Mouse (Mus musculus): Measurements from ENCODE around the gene AC141477.1. TPM values are rescaled to one million over a fixed set of nuclear protein-coding genes. Genes with fewer than 3 reads are reported as not detected.

AC141477.1 gene
- polyA plus RNA-seq, 1 experiment: not detected

GRCm38 (mm10) chr10:76447406-76448229 lies 7.4 kb upstream of the AC141477.1 start:
- H3ac ChIP-seq (ENCODE audit: control insufficient read depth, insufficient read length): no peak overlapping the region
- TF ChIP-seq E2F4 (IDR thresholded peaks at IDR 0.05; ENCODE audit: insufficient read depth): no peak
- TF ChIP-seq CEBPB (IDR thresholded peaks at IDR 0.05; ENCODE audit: insufficient read depth, poor library complexity, severe bottlenecking): no peak
- no peak for TF ChIP-seq POLR2A (IDR thresholded peaks at IDR 0.05; ENCODE audit: insufficient read length, low read depth)
- TF ChIP-seq POLR2AphosphoS2 (IDR thresholded peaks at IDR 0.05; ENCODE audit: insufficient read length, low read depth): no peak
- no peak for TF ChIP-seq SRF (IDR thresholded peaks at IDR 0.05; ENCODE audit: control insufficient read depth, insufficient read length, low read depth)
- TF ChIP-seq REST (IDR thresholded peaks at IDR 0.05; ENCODE audit: insufficient read depth, insufficient read length): no peak
- TF ChIP-seq MYOG (IDR thresholded peaks at IDR 0.05; ENCODE audit: control insufficient read depth in 1 of 3, insufficient read depth in 1 of 3, insufficient read length in 2 of 3, low read depth in 2 of 3): no peak
- TF ChIP-seq MYOD1 (IDR thresholded peaks at IDR 0.05; ENCODE audit: control insufficient read depth in 1 of 3, insufficient read length in 2 of 3, low read depth in 2 of 3): no peak
- TF ChIP-seq TCF12 (IDR thresholded peaks at IDR 0.05; ENCODE audit: insufficient read depth, poor library complexity, severe bottlenecking): no peak
- no peak for TF ChIP-seq TCF3 (IDR thresholded peaks at IDR 0.05; ENCODE audit: insufficient read length, low read depth)
- TF ChIP-seq MAX (IDR thresholded peaks at IDR 0.05; ENCODE audit: low read depth): no peak
- no peak for TF ChIP-seq USF1 (IDR thresholded peaks at IDR 0.05; ENCODE audit: low read depth)

GRCm38 (mm10) chr10:76445996-76446681 lies 5.9 kb upstream of the AC141477.1 start:
- Histone ChIP-seq H3K4me3 (no peak overlapping the region), H3K79me2 (ENCODE audit: control insufficient read depth, insufficient read depth) (peaks cover 10% of the 10 kb centered on the region), H3K36me3 (ENCODE audit: control insufficient read depth, insufficient read depth) (no peaks in the 10 kb centered on the region), H3K4me2 (ENCODE audit: low read depth) (no peak overlapping the region), H3K27me3 (ENCODE audit: control insufficient read depth, insufficient read depth, insufficient read length) (peaks cover 16% of the 10 kb centered on the region), H3ac (ENCODE audit: control insufficient read depth, insufficient read length) (no peak overlapping the region)
- TF ChIP-seq CEBPB (IDR thresholded peaks at IDR 0.05; ENCODE audit: insufficient read depth, poor library complexity, severe bottlenecking) (no peak), POLR2A (IDR thresholded peaks at IDR 0.05; ENCODE audit: insufficient read length, low read depth) (no peak), E2F4 (IDR thresholded peaks at IDR 0.05; ENCODE audit: insufficient read depth) (no peak), MAX (IDR thresholded peaks at IDR 0.05; ENCODE audit: low read depth) (no peak), SRF (IDR thresholded peaks at IDR 0.05; ENCODE audit: control insufficient read depth, insufficient read length, low read depth) (no peak), POLR2AphosphoS2 (IDR thresholded peaks at IDR 0.05; ENCODE audit: insufficient read length, low read depth) (no peak)

More at GRCm38 (mm10) chr10:76447406-76448229, 7.4 kb upstream of the AC141477.1 start:
- Histone ChIP-seq H3K36me3 (ENCODE audit: control insufficient read depth, insufficient read depth) (no peaks in the 10 kb centered on the region), H3K79me2 (ENCODE audit: control insufficient read depth, insufficient read depth) (no peaks in the 10 kb centered on the region), H3K4me2 (ENCODE audit: low read depth) (peak overlapping the region; percentile 38), H3K4me3 (no peak overlapping the region), H3K27me3 (ENCODE audit: control insufficient read depth, insufficient read depth, insufficient read length) (peaks cover 22% of the 10 kb centered on the region)

DNA sequence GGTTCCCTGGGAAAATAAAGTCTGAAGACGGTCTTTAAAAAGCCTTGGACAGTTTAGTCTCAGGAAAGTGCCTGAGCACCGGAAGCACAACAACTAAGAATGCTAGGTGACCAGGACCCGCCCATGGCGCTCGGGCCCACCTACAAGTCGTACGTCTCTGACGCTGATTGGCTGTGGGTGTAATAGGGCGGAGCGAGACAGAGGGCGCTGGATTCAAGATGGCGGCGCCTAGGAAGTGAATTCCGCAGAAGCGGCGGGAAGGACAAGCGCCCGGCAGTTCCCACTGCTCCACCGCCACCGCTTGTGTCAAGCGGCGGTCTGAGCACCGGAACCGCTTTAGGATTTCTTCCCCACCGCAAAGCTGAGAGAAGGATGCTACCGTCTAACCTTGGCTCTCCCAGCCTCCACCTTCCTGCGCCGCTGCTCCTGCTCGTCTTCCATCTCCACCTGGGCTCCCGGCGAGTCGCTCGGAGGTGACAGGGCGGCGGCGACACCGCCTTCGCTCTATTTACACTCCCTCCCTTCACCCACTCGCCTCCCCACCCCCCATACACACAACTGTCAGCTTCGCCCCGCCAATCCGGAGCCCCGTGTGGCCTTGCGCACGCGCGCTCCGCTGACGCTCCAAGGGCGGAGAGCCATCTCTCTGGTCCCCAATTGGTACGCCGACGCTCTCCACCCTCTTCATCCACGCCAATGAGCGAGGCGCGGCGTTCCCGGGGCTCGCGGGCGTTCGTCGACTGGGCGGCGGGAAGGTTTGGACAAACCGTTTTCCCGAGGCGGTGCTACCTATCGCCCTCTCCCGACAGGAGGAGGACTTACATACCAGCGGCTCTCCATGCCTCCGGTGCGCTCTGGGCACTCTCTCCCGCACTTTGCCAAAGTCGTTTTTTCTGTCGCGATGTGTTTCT lies 2.2 kb upstream of the AC141477.1 start, which contains the start of gene Pcnt:
TSS of gene Pcnt (minus strand) at position 609 of the 911 bp plus-strand sequence.
- no peaks in the 10 kb centered on the region for H3K27me3 ChIP-seq (ENCODE audit: control insufficient read depth, insufficient read depth, insufficient read length)
- peaks cover 18% of the 10 kb centered on the region for H3K79me2 ChIP-seq (ENCODE audit: control insufficient read depth, insufficient read depth)
- no peaks in the 10 kb centered on the region for H3K36me3 ChIP-seq (ENCODE audit: control insufficient read depth, insufficient read depth)
- H3K4me3 ChIP-seq: peak within 1 kb of the TSS; percentile 82
- H3K4me2 ChIP-seq (ENCODE audit: low read depth): peak within 1 kb of the TSS; percentile 86
- peak within 1 kb of the TSS; percentile 28 for H3ac ChIP-seq (ENCODE audit: control insufficient read depth, insufficient read length)
- TF ChIP-seq CEBPB (IDR thresholded peaks at IDR 0.05; ENCODE audit: insufficient read depth, poor library complexity, severe bottlenecking) (no peak), MAX (IDR thresholded peaks at IDR 0.05; ENCODE audit: low read depth) (no peak), POLR2A (IDR thresholded peaks at IDR 0.05; ENCODE audit: insufficient read length, low read depth) (peak; percentile 46), E2F4 (IDR thresholded peaks at IDR 0.05; ENCODE audit: insufficient read depth) (peak; percentile 94), POLR2AphosphoS2 (IDR thresholded peaks at IDR 0.05; ENCODE audit: insufficient read length, low read depth) (peak; percentile 43), MYOD1 (IDR thresholded peaks at IDR 0.05; ENCODE audit: control insufficient read depth in 1 of 3, insufficient read length in 2 of 3, low read depth in 2 of 3) (no peak), MYOG (IDR thresholded peaks at IDR 0.05; ENCODE audit: control insufficient read depth in 1 of 3, insufficient read depth in 1 of 3, insufficient read length in 2 of 3, low read depth in 2 of 3) (peak in 1 of 3 experiments; percentile 31), TCF3 (IDR thresholded peaks at IDR 0.05; ENCODE audit: insufficient read length, low read depth) (no peak), USF1 (IDR thresholded peaks at IDR 0.05; ENCODE audit: low read depth) (no peak), SRF (IDR thresholded peaks at IDR 0.05; ENCODE audit: control insufficient read depth, insufficient read length, low read depth) (peak; percentile 68)

GRCm38 (mm10) chr10:76439107-76439890 lies 945 bp downstream of the AC141477.1 start:
- Histone ChIP-seq H3ac (ENCODE audit: control insufficient read depth, insufficient read length) (no peak overlapping the region), H3K36me3 (ENCODE audit: control insufficient read depth, insufficient read depth) (peaks cover 17% of the 10 kb centered on the region), H3K4me3 (no peak overlapping the region), H3K4me2 (ENCODE audit: low read depth) (no peak overlapping the region), H3K79me2 (ENCODE audit: control insufficient read depth, insufficient read depth) (peaks cover 18% of the 10 kb centered on the region), H3K27me3 (ENCODE audit: control insufficient read depth, insufficient read depth, insufficient read length) (no peaks in the 10 kb centered on the region)
- TF ChIP-seq MYOG (IDR thresholded peaks at IDR 0.05; ENCODE audit: control insufficient read depth in 1 of 3, insufficient read depth in 1 of 3, insufficient read length in 2 of 3, low read depth in 2 of 3) (no peak), REST (IDR thresholded peaks at IDR 0.05; ENCODE audit: insufficient read depth, insufficient read length) (no peak), TCF12 (IDR thresholded peaks at IDR 0.05; ENCODE audit: insufficient read depth, poor library complexity, severe bottlenecking) (no peak), TCF3 (IDR thresholded peaks at IDR 0.05; ENCODE audit: insufficient read length, low read depth) (no peak), E2F4 (IDR thresholded peaks at IDR 0.05; ENCODE audit: insufficient read depth) (no peak), SRF (IDR thresholded peaks at IDR 0.05; ENCODE audit: control insufficient read depth, insufficient read length, low read depth) (no peak), MYOD1 (IDR thresholded peaks at IDR 0.05; ENCODE audit: control insufficient read depth in 1 of 3, insufficient read length in 2 of 3, low read depth in 2 of 3) (no peak), CEBPB (IDR thresholded peaks at IDR 0.05; ENCODE audit: insufficient read depth, poor library complexity, severe bottlenecking) (no peak), POLR2AphosphoS2 (IDR thresholded peaks at IDR 0.05; ENCODE audit: insufficient read length, low read depth) (no peak), POLR2A (IDR thresholded peaks at IDR 0.05; ENCODE audit: insufficient read length, low read depth) (no peak), MAX (IDR thresholded peaks at IDR 0.05; ENCODE audit: low read depth) (no peak), USF1 (IDR thresholded peaks at IDR 0.05; ENCODE audit: low read depth) (no peak)
